Mouse (Mus musculus): ENCODE results near the gene Mroh8. TPM values are rescaled to one million over a fixed set of nuclear protein-coding genes. Genes with fewer than 3 reads are reported as not detected.
"Not testable (repeated sequence)": the region's sequence is repeated elsewhere in the genome, so short reads cannot be mapped to it uniquely, and the experiment has no call there.

Mroh8 gene
- polyA plus RNA-seq, 1 experiment from 2014 or later: 0.55 TPM

- no peak for ATAC-seq
- 76% methylated on average over 6 of the region's 6 CpGs for WGBS
- Histone ChIP-seq H3K36me3 (peaks cover 19% of the 10 kb centered on the region), H3K4me3 (replicated peaks) (no peak overlapping the region), H3K27me3 (replicated peaks) (no peaks in the 10 kb centered on the region), H3K9ac (no peak overlapping the region), H3K27ac (no peak overlapping the region), H3K9me3 (no peaks in the 10 kb centered on the region), H3K4me2 (replicated peaks) (no peak overlapping the region), H3K4me1 (replicated peaks) (peaks cover 15% of the 10 kb centered on the region)
Measured at GRCm38 (mm10) chr2:157283321-157283720, 4.0 kb upstream of the Mroh8 start.

GRCm38 (mm10) chr2:157278717-157279415, 483 bp downstream of the Mroh8 start, which contains the start of gene Rpn2:
Gene Rpn2, plus strand, starts transcription at chr2:157279017.
- Histone ChIP-seq H3K4me1 (replicated peaks) (peaks cover 16% of the 10 kb centered on the region), H3K27ac (peak within 1 kb of the TSS; percentile 92), H3K4me2 (replicated peaks) (peak within 1 kb of the TSS; percentile 67), H3K9ac (peak within 1 kb of the TSS; percentile 97), H3K27me3 (replicated peaks) (no peaks in the 10 kb centered on the region), H3K36me3 (peaks cover 5% of the 10 kb centered on the region; the same call in 1 of the 2 replicates), H3K9me3 (no peaks in the 10 kb centered on the region), H3K4me3 (replicated peaks) (peak within 1 kb of the TSS; percentile 98)
- ATAC-seq: peak; percentile 100
- WGBS: under 1% methylated on average over 64 of the region's 64 CpGs

GRCm38 (mm10) chr2:157263832-157264231, 15.5 kb downstream of the Mroh8 start:
- H3K9me3 ChIP-seq: no peaks in the 10 kb centered on the region
- H3K9ac ChIP-seq: no peak overlapping the region
- H3K4me3 ChIP-seq (replicated peaks): no peak overlapping the region
- 41% methylated on average over 6 of the region's 6 CpGs for WGBS
- no peak overlapping the region for H3K4me2 ChIP-seq (replicated peaks)
- no peaks in the 10 kb centered on the region for H3K27me3 ChIP-seq (replicated peaks)
- H3K27ac ChIP-seq: peak overlapping the region; percentile 48; the same call in 1 of the 2 replicates
- H3K36me3 ChIP-seq: no peaks in the 10 kb centered on the region
- H3K4me1 ChIP-seq (replicated peaks): peaks cover 4% of the 10 kb centered on the region; the same call in 1 of the 2 replicates
- ATAC-seq: no peak

GRCm38 (mm10) chr2:157263101-157263500, 16.2 kb downstream of the Mroh8 start:
- Histone ChIP-seq H3K4me1 (replicated peaks) (peaks cover 4% of the 10 kb centered on the region; the same call in 1 of the 2 replicates), H3K4me2 (replicated peaks) (no peak overlapping the region), H3K27ac (0 out of 2 replicates have a peak overlapping the region, but pooled peaks have one; percentile 48), H3K9me3 (no peaks in the 10 kb centered on the region), H3K36me3 (no peaks in the 10 kb centered on the region), H3K4me3 (replicated peaks) (no peak overlapping the region), H3K9ac (no peak overlapping the region), H3K27me3 (replicated peaks) (no peaks in the 10 kb centered on the region)
- 88% methylated on average over 1 of the region's 1 CpGs for WGBS
- no peak for ATAC-seq

GRCm38 (mm10) chr2:157262506-157262905, 16.8 kb downstream of the Mroh8 start:
- peak overlapping the region; percentile 61; the same call in 1 of the 2 replicates for H3K27ac ChIP-seq

GRCm38 (mm10) chr2:157261930-157262329, 17.4 kb downstream of the Mroh8 start:
- peaks cover 4% of the 10 kb centered on the region; the same call in 1 of the 2 replicates for H3K4me1 ChIP-seq (replicated peaks)
- H3K27me3 ChIP-seq (replicated peaks): no peaks in the 10 kb centered on the region
- 0 out of 2 replicates have a peak, but pooled peaks have one; percentile 32 for ATAC-seq
- no peak overlapping the region for H3K9ac ChIP-seq
- 61% methylated on average over 5 of the region's 5 CpGs for WGBS
- no peaks in the 10 kb centered on the region for H3K9me3 ChIP-seq
- H3K27ac ChIP-seq: no peak overlapping the region
- no peaks in the 10 kb centered on the region for H3K36me3 ChIP-seq
- no peak overlapping the region for H3K4me3 ChIP-seq (replicated peaks)
- H3K4me2 ChIP-seq (replicated peaks): no peak overlapping the region

More at GRCm38 (mm10) chr2:157262506-157262905, 16.8 kb downstream of the Mroh8 start:
- H3K4me1 ChIP-seq (replicated peaks): peaks cover 4% of the 10 kb centered on the region; the same call in 1 of the 2 replicates
- no peaks in the 10 kb centered on the region for H3K27me3 ChIP-seq (replicated peaks)
- 47% methylated on average over 9 of the region's 9 CpGs for WGBS
- peak overlapping the region; percentile 14; the same call in 1 of the 2 replicates for H3K4me2 ChIP-seq (replicated peaks)
- peak; percentile 74 for ATAC-seq
- no peaks in the 10 kb centered on the region for H3K9me3 ChIP-seq
- no peaks in the 10 kb centered on the region for H3K36me3 ChIP-seq
- H3K4me3 ChIP-seq (replicated peaks): no peak overlapping the region
- no peak overlapping the region for H3K9ac ChIP-seq

GRCm38 (mm10) chr2:157259720-157260119, 19.6 kb downstream of the Mroh8 start:
- 5% methylated on average over 5 of the region's 5 CpGs for WGBS

GRCm38 (mm10) chr2:157248111-157248510, 31.2 kb downstream of the Mroh8 start:
- H3K4me2 ChIP-seq (replicated peaks): no peak overlapping the region

More at GRCm38 (mm10) chr2:157259720-157260119, 19.6 kb downstream of the Mroh8 start:
- H3K9me3 ChIP-seq: no peaks in the 10 kb centered on the region
- no peaks in the 10 kb centered on the region for H3K36me3 ChIP-seq
- H3K9ac ChIP-seq: no peak overlapping the region
- no peaks in the 10 kb centered on the region for H3K27me3 ChIP-seq (replicated peaks)
- H3K27ac ChIP-seq: no peak overlapping the region
- H3K4me1 ChIP-seq (replicated peaks): peaks cover 4% of the 10 kb centered on the region; the same call in 1 of the 2 replicates
- ATAC-seq: no peak
- no peak overlapping the region for H3K4me3 ChIP-seq (replicated peaks)
- no peak overlapping the region for H3K4me2 ChIP-seq (replicated peaks)

GRCm38 (mm10) chr2:157245603-157246002, 33.7 kb downstream of the Mroh8 start:
- H3K4me3 ChIP-seq (replicated peaks): no peak overlapping the region
- peak; percentile 21; the same call in 1 of the 2 replicates for ATAC-seq

More at GRCm38 (mm10) chr2:157248111-157248510, 31.2 kb downstream of the Mroh8 start:
- Histone ChIP-seq H3K4me1 (replicated peaks) (no peaks in the 10 kb centered on the region), H3K9me3 (no peaks in the 10 kb centered on the region), H3K27me3 (replicated peaks) (no peaks in the 10 kb centered on the region), H3K36me3 (no peaks in the 10 kb centered on the region), H3K9ac (no peak overlapping the region), H3K27ac (no peak overlapping the region), H3K4me3 (replicated peaks) (no peak overlapping the region)
- no peak for ATAC-seq

GRCm38 (mm10) chr2:157245001-157245400, 34.3 kb downstream of the Mroh8 start:
- Histone ChIP-seq H3K9me3 (no peaks in the 10 kb centered on the region), H3K4me3 (replicated peaks) (no peak overlapping the region), H3K27ac (peak overlapping the region; percentile 33; the same call in 1 of the 2 replicates), H3K4me2 (replicated peaks) (no peak overlapping the region), H3K36me3 (no peaks in the 10 kb centered on the region), H3K9ac (no peak overlapping the region), H3K4me1 (replicated peaks) (no peaks in the 10 kb centered on the region), H3K27me3 (replicated peaks) (no peaks in the 10 kb centered on the region)
- ATAC-seq: peak; percentile 90
- WGBS: 14% methylated on average over 5 of the region's 5 CpGs

More at GRCm38 (mm10) chr2:157245603-157246002, 33.7 kb downstream of the Mroh8 start:
- no peaks in the 10 kb centered on the region for H3K36me3 ChIP-seq
- 68% methylated on average over 2 of the region's 2 CpGs for WGBS
- H3K4me1 ChIP-seq (replicated peaks): no peaks in the 10 kb centered on the region
- H3K9ac ChIP-seq: no peak overlapping the region
- H3K4me2 ChIP-seq (replicated peaks): no peak overlapping the region
- H3K27me3 ChIP-seq (replicated peaks): no peaks in the 10 kb centered on the region
- H3K9me3 ChIP-seq: no peaks in the 10 kb centered on the region
- H3K27ac ChIP-seq: no peak overlapping the region; the same call in 1 of the 2 replicates

- Histone ChIP-seq H3K9ac (no peak overlapping the region), H3K36me3 (no peaks in the 10 kb centered on the region), H3K9me3 (no peaks in the 10 kb centered on the region), H3K4me3 (replicated peaks) (no peak overlapping the region), H3K4me1 (replicated peaks) (no peaks in the 10 kb centered on the region), H3K27me3 (replicated peaks) (no peaks in the 10 kb centered on the region), H3K27ac (no peak overlapping the region), H3K4me2 (replicated peaks) (no peak overlapping the region)
- ATAC-seq: no peak
- WGBS: 85% methylated on average over 8 of the region's 8 CpGs
Measured at GRCm38 (mm10) chr2:157235946-157236345, 43.4 kb downstream of the Mroh8 start.

- not testable (repeated sequence) for H3K9ac ChIP-seq; H3K9me3 ChIP-seq; H3K4me2 ChIP-seq (replicated peaks); H3K4me1 ChIP-seq (replicated peaks); H3K4me3 ChIP-seq (replicated peaks); H3K36me3 ChIP-seq; H3K27ac ChIP-seq; H3K27me3 ChIP-seq (replicated peaks); ATAC-seq
- 87% methylated on average over 3 of the region's 3 CpGs for WGBS
Measured at GRCm38 (mm10) chr2:157221916-157222315, 57.4 kb downstream of the Mroh8 start.
